Mouse (Mus musculus): ENCODE data around the gene Man2b1.
A peak's percentile ranks its signal among the peaks of the same experiment; 100 is the strongest.
"Not testable (repeated sequence)": the region's sequence is repeated elsewhere in the genome, so short reads cannot be mapped to it uniquely, and the experiment has no call there.

Man2b1 gene

GRCm38 (mm10) chr8:85073041-85073612 lies 9.9 kb upstream of the Man2b1 start:
- DNase-seq (ENCODE audit: low read depth, low spot score): no peak

- DNase-seq (ENCODE audit: low read depth, low spot score): no peak
These were observed 8.9 kb upstream of the Man2b1 start for GRCm38 (mm10) chr8:85074167-85074566.

DNA sequence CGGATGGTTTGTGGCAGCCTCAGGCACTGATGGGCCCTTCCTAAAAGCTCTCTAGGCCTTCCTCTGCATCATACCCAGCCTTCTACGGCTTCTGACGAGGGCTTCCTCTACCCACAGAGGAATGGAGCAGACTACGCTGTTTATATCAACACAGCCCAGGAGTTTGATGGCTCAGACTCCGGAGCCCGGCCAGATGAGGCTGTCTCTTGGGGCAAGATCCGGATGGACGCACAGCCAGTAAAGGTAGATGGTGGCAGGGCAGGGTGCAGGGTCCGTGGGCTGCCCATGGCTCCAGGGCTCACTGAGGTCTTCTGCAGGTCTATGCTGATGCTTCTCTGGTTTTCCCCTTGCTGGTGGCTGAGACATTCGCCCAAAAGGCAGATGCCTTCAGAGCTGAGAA lies 8.5 kb upstream of the Man2b1 start:
- DNase-seq (ENCODE audit: low read depth, low spot score): no peak

DNA sequence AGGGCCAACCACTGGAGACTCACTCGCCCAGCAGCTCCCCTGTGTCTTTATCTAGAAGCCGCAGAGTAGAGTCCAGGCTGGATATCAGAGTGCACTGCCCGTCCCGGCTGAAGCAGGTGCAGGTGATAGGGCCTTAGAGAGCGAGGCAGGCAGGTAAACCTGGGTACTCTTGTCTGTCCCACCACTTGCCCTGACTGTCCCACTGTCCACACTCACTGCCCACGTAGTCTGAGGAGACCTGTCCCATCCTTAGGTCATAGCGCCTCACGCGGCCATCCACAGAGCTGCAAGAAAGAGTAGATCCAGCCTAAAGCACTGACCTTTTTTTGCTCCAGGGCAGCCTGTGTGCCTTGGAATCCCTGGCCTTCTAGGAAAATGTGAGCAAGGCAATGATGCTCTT lies 7.1 kb upstream of the Man2b1 start:
- no peak for DNase-seq (ENCODE audit: low read depth, low spot score)

DNA sequence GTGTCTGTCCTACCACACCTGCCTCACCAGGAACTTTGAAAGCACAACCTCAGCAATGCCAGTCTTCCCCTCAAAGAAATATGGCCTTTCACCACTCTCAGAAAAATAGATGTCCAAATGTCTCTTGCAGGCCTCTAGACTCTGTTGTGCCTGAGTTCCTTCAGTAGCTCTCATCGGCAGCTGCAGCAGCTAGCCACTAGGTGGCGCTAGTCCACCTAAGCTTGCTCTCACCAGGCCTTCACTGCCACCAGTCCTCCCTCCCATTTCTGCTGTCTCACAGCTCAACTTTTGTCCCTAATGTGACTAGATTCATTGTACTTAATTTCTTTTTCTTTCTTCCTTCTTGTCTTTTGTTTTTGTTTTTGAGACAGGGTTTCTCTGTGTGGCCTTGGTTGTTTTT lies 6.1 kb upstream of the Man2b1 start:
- DNase-seq (ENCODE audit: low read depth, low spot score): no peak

DNA sequence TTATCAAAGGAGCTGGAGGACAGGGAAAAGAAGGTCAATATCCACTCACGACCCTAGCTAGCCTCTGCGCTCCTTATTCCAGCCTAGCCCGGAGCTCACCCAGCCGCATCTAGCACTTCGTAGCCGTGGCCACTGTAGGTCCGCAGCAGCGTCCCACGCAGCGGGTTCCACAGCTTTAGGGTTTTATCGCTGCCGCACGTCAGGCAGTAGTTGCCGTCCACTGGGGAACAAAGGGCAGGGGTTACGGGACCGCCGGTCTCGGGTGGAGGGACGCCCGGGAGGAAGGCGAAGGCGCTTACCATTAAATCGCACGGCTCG lies 2.9 kb upstream of the Man2b1 start:
- no peak for DNase-seq (ENCODE audit: low read depth, low spot score)

DNA sequence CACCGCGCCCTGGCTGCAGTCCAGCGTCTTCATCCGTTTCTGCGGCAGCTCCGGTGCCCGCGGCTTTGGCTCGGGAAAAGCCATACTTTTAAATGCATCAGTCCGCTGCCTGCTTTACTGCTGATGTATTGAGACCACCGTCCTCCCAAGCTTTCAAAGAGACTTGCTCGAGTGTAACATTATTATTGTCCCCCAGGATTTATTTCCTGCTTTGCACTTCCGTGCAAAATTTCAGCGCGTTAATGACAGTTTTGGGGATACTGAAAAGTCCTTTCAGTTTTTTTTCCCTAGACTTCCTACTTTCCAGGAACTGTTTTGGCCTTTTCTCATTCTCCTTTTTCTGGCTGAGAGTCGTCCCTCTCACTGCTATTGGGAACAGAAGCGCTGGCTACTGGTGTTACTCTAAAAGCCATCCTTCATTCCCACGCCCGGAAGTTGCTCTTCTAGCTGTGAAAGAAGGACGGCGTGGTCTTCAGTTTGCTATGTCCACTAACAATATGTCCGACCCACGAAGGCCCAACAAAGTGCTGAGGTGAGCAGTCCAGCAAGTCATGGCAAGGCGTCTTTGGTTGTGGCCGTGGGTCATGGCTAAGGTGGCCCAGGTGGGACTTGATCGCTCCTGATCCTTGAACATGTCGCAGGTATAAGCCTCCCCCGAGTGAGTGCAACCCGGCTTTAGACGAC lies 2.4 kb upstream of the Man2b1 start, which contains the start of gene Wdr83os:
Gene Wdr83os, plus strand, starts transcription at position 209 of the 684 bp plus-strand sequence.
- peak; percentile 73 for DNase-seq (ENCODE audit: low read depth, low spot score)

GRCm38 (mm10) chr8:85081216-85081555 lies 1.9 kb upstream of the Man2b1 start, which contains the start of gene Wdr83:
Gene Wdr83 (minus strand): TSS chr8:85081306.
- no peak for DNase-seq (ENCODE audit: low read depth, low spot score)

DNA sequence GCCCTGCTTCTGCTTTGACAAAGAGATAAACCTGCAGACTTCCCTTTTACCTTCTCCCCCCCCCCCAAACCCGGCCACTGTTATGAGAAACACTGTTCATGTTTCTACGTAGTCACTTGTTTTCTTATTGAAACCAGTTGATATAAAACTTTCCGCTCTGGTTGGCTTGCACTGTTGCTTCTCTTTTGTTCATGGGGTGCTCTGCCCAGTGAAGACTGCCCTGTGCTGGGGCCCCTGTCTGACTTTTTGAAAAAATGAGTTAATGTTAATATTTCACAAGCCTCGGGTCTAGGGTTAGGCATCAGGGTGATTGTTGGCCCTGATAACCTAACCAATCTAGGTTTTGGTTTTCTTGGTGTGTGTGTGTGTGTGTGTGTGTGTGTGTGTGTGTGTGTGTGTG lies 901 bp upstream of the Man2b1 start:
- DNase-seq (ENCODE audit: low read depth, low spot score): not testable (repeated sequence)

GRCm38 (mm10) chr8:85084633-85085032 lies 1.6 kb downstream of the Man2b1 start:
- no peak for DNase-seq (ENCODE audit: low read depth, low spot score)

GRCm38 (mm10) chr8:85086238-85086637 lies 3.2 kb downstream of the Man2b1 start:
- DNase-seq (ENCODE audit: low read depth, low spot score): no peak

- DNase-seq (ENCODE audit: low read depth, low spot score): no peak
These were observed 5.7 kb downstream of the Man2b1 start for GRCm38 (mm10) chr8:85088771-85089170.

- DNase-seq (ENCODE audit: low read depth, low spot score): no peak
These were observed 7.8 kb downstream of the Man2b1 start for GRCm38 (mm10) chr8:85090856-85091255.

- no peak for DNase-seq (ENCODE audit: low read depth, low spot score)
These were observed 8.5 kb downstream of the Man2b1 start for GRCm38 (mm10) chr8:85091526-85092090.

GRCm38 (mm10) chr8:85095051-85095450 lies 12.0 kb downstream of the Man2b1 start:
- DNase-seq (ENCODE audit: low read depth, low spot score): no peak

- DNase-seq (ENCODE audit: low read depth, low spot score): no peak
These were observed 12.5 kb downstream of the Man2b1 start for GRCm38 (mm10) chr8:85095566-85095965.

DNA sequence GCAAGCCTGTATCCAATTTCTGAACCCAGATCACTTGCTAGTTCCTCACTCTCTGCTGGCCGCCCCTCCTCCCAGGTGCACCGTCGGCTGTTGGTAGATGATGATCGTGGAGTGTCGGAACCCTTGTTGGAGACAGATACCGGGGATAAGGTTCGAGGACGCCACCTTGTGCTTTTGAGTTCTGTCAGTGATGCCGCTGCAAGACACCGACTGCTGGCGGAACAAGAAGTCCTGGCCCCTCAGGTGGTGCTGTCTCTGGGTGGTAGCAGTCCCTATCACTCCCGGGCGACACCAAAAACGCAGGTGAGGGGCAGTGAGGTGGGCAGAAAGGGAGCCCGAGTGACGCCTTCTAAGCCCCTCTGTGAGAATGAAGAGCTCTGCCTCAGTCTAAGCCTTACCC lies 13.1 kb downstream of the Man2b1 start:
- DNase-seq (ENCODE audit: low read depth, low spot score): no peak

GRCm38 (mm10) chr8:85096850-85097249 lies 13.8 kb downstream of the Man2b1 start:
- DNase-seq (ENCODE audit: low read depth, low spot score): no peak

DNA sequence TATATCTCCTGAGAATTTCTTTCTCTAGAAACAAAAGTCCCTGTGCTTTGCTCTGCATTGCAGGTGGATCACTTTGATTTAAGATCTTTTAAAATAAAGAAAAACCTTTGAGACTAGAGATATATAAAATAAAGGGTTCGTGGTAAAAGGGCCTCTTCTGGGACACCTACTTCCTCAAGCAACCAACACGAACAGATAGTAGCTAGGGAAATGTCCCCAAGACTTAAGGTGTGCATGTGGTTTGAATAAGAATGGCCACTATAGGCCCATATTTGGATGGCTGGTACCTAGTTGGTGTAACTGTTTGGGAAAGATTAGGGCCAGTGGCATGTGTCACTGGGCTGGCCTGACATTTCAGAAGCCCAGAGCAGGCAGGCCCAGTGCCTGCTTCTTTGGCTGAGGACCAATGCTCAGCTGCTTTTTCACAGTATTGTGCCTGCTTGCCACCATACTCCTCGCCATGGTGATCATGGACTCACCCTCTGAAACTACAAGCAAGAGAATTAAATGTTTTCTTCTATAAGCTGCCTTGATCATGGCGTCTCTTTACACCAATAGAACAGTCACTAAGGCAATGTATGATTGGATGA lies 17.1 kb downstream of the Man2b1 start:
- DNase-seq (ENCODE audit: low read depth, low spot score): no peak

GRCm38 (mm10) chr8:85113241-85113640 lies 30.2 kb downstream of the Man2b1 start:
- no peak for DNase-seq (ENCODE audit: low read depth, low spot score)

GRCm38 (mm10) chr8:85115501-85115900 lies 32.4 kb downstream of the Man2b1 start:
- DNase-seq (ENCODE audit: low read depth, low spot score): no peak

DNA sequence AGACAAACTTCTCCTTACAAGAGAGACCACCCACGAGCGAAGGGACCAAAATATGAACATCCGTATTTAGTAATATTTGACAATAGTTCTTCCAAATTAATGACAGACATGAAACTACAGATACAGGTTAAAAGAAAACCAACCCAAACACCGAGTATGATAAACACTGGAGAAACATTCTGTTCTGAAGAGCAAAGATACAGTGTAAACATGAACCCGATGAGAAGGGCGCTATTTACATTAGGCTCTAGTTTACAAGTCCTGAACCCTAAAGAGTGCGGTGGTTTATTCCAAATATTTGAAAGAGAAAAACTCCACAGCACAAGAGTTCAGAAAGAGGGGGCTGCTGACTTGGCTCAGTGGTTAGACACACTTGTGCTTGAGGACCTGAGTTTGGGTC lies 33.9 kb downstream of the Man2b1 start:
- no peak for DNase-seq (ENCODE audit: low read depth, low spot score)
